Mouse (Mus musculus) layer of hippocampus, postnatal 10 days (tissue): Measurements from ENCODE around the gene Ctnnb1. TPM values are rescaled to one million over a fixed set of nuclear protein-coding genes. Genes with fewer than 3 reads are reported as not detected.
A peak's percentile ranks its signal among the peaks of the same experiment; 100 is the strongest.

Source experiments
- DNase-seq, 2 experiments: peaks; one replicate each; pipeline ENCODE4 v3.0.0; 2021; ENCODE audit warnings: low spot score in 2 of 2
- microRNA-seq, 2 experiments: library from miRNA; unstranded; fragments of <30 nt; microRNA quantifications; one replicate each; pipeline ENCODE4 v1.2.0; 2021
- total RNA-seq, 2 experiments: library from RNA; stranded (reverse); gene quantifications; 2 replicates each; pipeline ENCODE4 v1.2.3; 2021

Ctnnb1 gene
- total RNA-seq, 2 experiments from 2014 or later: 801 to 853 TPM

GRCm38 (mm10) chr9:120998696-120999095 lies 69.7 kb downstream of the Ctnnb1 start:
- peak; percentile 36 to 38 for DNase-seq

DNA sequence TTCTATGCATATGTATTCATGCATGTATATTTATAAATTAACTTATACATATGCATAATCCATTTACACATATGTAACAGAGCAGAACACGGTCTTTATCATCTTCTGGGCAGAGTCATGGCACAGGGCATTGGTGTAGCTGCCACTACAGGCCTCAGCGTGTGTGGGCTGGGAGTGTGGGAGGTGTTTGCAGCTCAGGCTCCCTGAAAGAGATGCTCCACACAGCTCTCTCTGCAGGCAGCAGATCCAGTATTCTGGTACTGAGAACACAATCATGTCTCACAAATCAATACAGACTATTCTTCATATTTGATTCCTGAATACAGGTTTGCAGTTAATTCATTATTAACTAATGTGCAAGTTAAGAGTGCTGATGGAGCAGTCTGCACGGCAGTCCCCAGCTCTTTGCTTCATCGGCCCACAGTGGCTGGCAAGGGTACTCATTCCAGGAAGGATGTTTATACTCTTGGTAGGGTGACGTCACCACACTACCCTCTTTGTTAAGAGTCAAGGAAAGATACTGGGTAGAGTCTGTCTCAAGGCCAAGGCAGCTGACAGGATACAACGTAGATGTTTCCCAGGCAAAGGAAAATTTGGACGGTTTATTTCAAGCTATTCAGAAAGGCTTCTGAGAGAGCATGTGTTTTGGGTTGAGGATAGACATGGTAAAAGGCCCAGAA lies 71.8 kb downstream of the Ctnnb1 start:
- peak; percentile 37 to 42 for DNase-seq

DNA sequence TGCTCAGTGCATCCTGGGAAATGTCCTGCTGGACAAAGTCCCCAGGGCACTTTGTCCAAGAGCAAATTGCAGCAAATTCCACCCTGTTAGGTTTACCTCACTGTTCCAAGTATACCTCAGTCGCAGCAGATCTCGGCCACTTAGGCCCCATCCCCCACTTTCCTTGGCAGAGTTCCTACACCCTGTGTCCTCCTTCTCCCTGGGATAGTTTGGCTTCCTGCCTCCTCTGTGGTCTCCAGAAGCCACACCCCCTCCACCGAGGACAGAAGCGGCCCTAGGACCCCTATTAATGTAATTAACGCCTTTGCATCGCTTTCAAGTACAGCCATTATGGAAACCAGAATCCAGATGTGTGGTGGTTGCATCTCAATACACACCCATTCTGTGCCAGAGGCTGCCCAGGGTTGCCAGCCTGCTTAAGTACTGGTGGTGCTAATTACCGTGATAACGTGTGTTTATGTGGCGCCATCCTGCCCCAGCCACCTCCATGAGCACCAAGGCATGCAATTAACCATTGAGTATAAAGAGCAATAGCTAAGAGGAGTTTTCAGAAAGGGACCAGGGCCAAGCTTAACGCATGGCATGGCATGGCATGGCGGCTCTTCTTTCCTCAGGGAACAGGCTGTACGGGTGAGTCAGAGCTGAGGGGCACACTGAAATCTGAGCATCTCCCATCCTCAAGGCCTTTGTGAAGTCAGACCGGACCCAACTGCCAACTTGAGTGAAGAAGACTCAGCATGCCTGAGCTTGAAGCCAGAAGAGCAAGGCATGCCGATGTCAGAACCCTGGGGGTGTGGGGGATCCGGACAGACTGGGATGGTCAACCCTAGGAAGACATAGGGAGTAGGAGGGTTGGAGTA lies 72.9 kb downstream of the Ctnnb1 start:
- peak; percentile 32 to 41 for DNase-seq

- DNase-seq: no peak
Measured at GRCm38 (mm10) chr9:121005961-121006360, 76.9 kb downstream of the Ctnnb1 start.

Small RNAs within 50 kb of the gene (microRNA-seq; reads per million reads assigned to microRNA genes)
- gene Mir7090: 0.22 to 0.59 reads per million in 2 experiments
